Mouse (Mus musculus) neural tube, embryonic 15.5 days (tissue): ENCODE measurements around the gene Mrpl58. TPM values are rescaled to one million over a fixed set of nuclear protein-coding genes. Genes with fewer than 3 reads are reported as not detected.

Experiments
- ATAC-seq: fragments of 200-750 bp; cut with Nextera tagmentation; 2 replicates; pipeline ENCODE4 v1.8.0; 2017; ENCODE audit warnings: mild to moderate bottlenecking, moderate TSS enrichment, moderate library complexity; ENCODE audit not compliant: low FRiP score
- H3K27ac ChIP-seq: fragments of 300-500 bp; sonication (generic); replicated peaks from 2 replicates; pipeline ENCODE4 v1.5.1; 2015; ENCODE audit warnings: mild to moderate bottlenecking, inconsistent platforms
- H3K27me3 ChIP-seq: fragments of 300-500 bp; sonication (generic); replicated peaks from 2 replicates; pipeline ENCODE4 v1.6.1; 2015; ENCODE audit warnings: inconsistent platforms
- H3K36me3 ChIP-seq: fragments of 300-500 bp; sonication (generic); 2 replicates; pipeline ENCODE4 v1.6.1; 2015; ENCODE audit warnings: inconsistent platforms
- H3K4me1 ChIP-seq: fragments of 300-500 bp; sonication (generic); 2 replicates; pipeline ENCODE4 v1.6.1; 2015; ENCODE audit warnings: inconsistent platforms
- H3K4me2 ChIP-seq: fragments of 300-500 bp; sonication (generic); 2 replicates; pipeline ENCODE4 v1.6.1; 2015; ENCODE audit warnings: inconsistent platforms, mild to moderate bottlenecking, moderate library complexity
- H3K4me3 ChIP-seq: fragments of 300-500 bp; sonication (generic); replicated peaks from 2 replicates; pipeline ENCODE4 v1.5.1; 2015; ENCODE audit warnings: mild to moderate bottlenecking, inconsistent platforms
- H3K9ac ChIP-seq: fragments of 300-500 bp; sonication (generic); replicated peaks from 2 replicates; pipeline ENCODE4 v1.6.1; 2015; ENCODE audit warnings: mild to moderate bottlenecking, inconsistent platforms
- H3K9me3 ChIP-seq: fragments of 300-500 bp; sonication (generic); replicated peaks from 2 replicates; pipeline ENCODE4 v1.6.1; 2016; ENCODE audit warnings: inconsistent platforms
- WGBS: fragments of 180-500 bp; shearing (Covaris S2); methylation state at CpG from one replicate; pipeline ENCODE4 v1.1.7; 2015; ENCODE audit warnings: mixed read lengths; 5-methylcytosine and 5-hydroxymethylcytosine counted together
- polyA plus RNA-seq: library from polyadenylated mRNA; unstranded; fragments of >200 nt; fragmentation: Nextera tagmentation; extraction: Ambion mirVana; gene quantifications from 2 replicates; pipeline ENCODE4 v1.2.1, GENCODE M21; 2015

Mrpl58 gene
- polyA plus RNA-seq, 1 experiment from 2014 or later: 175 TPM

DNA sequence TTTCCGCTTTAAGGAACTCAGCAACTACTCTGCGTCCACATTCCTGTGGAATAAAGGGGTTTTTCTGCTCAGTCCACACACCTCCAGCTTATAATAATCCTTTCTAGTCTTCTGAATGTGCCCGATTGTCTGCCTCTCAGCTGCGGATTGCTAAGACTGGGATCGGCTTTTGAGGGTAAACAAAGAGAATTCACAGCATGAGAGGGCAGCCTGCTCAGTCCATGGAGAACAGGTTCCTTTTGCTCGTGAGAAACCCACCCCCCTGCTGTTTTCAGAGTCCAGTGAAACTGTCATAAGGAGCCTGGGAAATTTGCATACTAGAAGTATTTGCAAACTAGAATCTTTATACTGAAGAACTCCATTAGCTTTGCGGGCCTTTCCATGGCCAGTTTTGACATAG is 6.0 kb downstream of the Mrpl58 start:
- Histone ChIP-seq H3K4me2 (no peak overlapping the region), H3K9ac (no peak overlapping the region), H3K4me1 (peaks cover 50% of the 10 kb centered on the region), H3K27me3 (no peaks in the 10 kb centered on the region), H3K9me3 (no peaks in the 10 kb centered on the region), H3K36me3 (peaks cover 29% of the 10 kb centered on the region), H3K27ac (peak overlapping the region; percentile 37; the same call in 1 of the 2 replicates), H3K4me3 (no peak overlapping the region)
- 30% methylated on average over 7 of the region's 7 CpGs for WGBS
- no peak for ATAC-seq

DNA sequence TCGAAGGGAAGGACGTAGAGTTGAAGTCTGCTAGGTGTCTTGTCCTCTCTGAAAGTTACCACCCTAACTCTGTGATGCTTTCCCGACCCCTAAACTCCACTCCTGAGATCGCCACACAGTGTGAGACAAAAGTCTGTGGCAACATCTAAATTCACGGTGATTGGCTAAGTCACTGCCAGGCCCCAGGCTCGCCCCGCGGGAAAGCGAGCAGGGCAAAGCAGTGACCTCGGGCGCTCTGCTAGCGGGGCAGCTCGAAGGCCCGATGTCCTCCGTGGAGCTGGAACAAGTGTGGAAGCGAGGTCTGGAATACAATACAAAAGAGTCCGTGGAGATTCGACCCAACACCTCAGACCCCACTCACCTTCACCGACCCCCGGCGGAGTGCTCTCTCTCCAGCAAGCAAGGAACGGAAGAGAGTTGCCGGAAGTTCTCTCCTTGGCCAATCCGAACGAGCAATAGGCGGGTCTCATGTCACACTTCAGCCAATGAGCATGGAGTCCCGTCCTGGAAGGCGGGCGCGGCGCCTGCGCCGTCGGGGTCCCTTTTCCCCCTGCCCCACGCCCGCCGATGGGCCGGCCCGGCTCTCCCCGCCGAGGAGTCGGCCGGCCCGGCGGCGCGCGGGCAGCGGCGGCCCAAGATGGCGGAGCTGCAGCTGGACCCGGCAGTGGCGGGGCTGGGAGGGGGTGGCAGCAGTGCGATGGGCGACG is 16.1 kb downstream of the Mrpl58 start, which contains the start of the genes Atp5h and Kctd2:
Gene Atp5h (minus strand): TSS at position 432 of the 707 bp plus-strand sequence.
Gene Kctd2 (plus strand): TSS at position 598 of the 707 bp plus-strand sequence.
- peaks cover 34% of the 10 kb centered on the region for H3K36me3 ChIP-seq

DNA sequence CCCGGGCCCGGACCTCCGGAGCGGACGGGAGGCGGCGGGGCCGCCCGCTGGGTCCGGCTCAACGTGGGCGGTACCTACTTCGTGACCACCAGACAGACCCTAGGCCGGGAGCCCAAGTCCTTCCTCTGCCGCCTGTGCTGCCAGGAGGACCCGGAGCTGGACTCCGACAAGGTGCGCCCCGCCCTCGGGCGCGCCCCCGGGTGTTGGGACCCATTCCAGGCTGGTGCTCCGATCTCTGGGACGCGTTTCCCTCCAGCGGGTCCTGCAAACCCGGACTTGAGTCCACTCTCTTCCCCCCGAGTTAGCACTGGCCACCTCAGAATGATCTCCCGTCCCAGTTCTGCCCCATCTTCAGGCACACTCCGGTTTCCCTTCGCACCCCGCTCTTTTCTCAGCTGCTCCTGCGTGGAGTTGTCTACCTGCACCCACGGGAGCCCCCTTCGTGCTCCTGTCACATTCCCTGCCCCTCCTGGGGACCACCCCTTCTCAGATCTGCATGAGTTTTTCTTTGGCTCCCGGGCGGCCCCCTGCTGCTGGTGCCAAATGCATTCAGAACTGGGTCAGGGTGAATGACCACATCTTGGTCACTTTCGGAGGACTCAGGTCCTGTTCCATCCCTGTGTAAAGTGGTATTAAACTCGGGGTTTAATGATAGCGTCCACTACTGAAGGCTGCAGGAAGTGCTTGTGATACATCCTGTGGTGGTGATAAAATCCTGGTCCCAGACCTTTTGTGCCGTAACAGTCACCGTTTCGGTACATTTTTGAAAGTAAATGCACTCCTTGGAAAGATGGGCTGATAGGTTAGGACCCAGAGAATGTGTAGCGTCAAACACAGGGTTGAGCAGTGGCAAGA is 17.0 kb downstream of the Mrpl58 start:
- H3K27ac ChIP-seq: peak overlapping the region; percentile 91
- peak overlapping the region; percentile 88 for H3K4me2 ChIP-seq
- peak overlapping the region; percentile 94 for H3K9ac ChIP-seq
- ATAC-seq: peak; percentile 65
- peak overlapping the region; percentile 95 for H3K4me3 ChIP-seq
- no peaks in the 10 kb centered on the region for H3K27me3 ChIP-seq
- no peaks in the 10 kb centered on the region for H3K9me3 ChIP-seq
- WGBS: 2% methylated on average over 43 of the region's 45 CpGs
- H3K36me3 ChIP-seq: peaks cover 33% of the 10 kb centered on the region
- peaks cover 48% of the 10 kb centered on the region for H3K4me1 ChIP-seq

More for the DNA sequence above, 16.1 kb downstream of the Mrpl58 start, which contains the start of the genes Atp5h and Kctd2:
- Histone ChIP-seq H3K9me3 (no peaks in the 10 kb centered on the region), H3K4me1 (peaks cover 42% of the 10 kb centered on the region), H3K27me3 (no peaks in the 10 kb centered on the region), H3K4me3 (peak within 1 kb of the TSS; percentile 95), H3K9ac (peak within 1 kb of the TSS; percentile 94), H3K27ac (peak within 1 kb of the TSS; percentile 91), H3K4me2 (peak within 1 kb of the TSS; percentile 88)
- ATAC-seq: peak; percentile 97
- WGBS: under 1% methylated on average over 52 of the region's 56 CpGs

DNA sequence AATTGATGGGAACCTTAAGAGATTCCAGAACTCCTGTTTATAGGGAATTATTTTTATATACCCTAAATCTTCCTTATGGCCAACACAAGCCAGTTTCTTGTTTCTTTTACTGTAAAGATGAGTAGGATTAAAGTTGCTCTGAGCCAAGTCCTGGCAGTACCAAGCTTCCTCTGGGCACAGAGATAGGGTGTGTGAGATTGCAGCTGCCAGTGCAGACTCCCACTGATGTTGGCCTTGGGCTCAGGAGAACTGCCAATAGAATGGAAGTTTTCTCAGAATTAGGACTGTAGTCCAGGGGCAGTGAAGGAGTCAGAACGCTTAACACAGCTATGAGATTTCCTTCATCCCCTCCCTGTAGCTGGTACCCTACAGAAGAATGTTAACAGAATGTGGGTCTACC is 17.8 kb downstream of the Mrpl58 start:
- no peak overlapping the region for H3K27ac ChIP-seq
- peaks cover 48% of the 10 kb centered on the region for H3K4me1 ChIP-seq
- no peaks in the 10 kb centered on the region for H3K9me3 ChIP-seq
- H3K36me3 ChIP-seq: peaks cover 29% of the 10 kb centered on the region
- 62% methylated on average over 1 of the region's 1 CpGs for WGBS
- H3K27me3 ChIP-seq: no peaks in the 10 kb centered on the region
- peak overlapping the region; percentile 95 for H3K4me3 ChIP-seq
- H3K4me2 ChIP-seq: peak overlapping the region; percentile 88
- H3K9ac ChIP-seq: peak overlapping the region; percentile 94; the same call in 1 of the 2 replicates
- ATAC-seq: no peak

DNA sequence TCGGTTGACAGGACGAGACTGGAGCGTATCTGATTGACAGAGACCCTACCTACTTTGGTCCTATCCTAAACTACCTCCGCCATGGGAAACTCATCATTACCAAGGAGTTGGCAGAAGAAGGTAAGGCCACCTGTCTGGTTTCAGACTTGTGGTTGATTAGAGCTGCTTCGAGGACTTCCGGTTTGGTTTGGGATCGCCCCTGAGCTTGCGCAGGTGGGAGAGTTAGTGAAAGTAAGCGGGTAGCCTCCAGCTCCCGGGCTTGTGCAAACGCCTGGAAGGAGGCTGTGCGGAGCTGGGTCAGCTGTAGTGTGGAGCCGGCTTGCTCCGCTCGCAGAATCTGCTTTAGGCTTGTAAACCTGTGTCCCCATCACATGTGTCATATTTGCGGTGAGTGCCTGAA is 18.4 kb downstream of the Mrpl58 start:
- no peak for ATAC-seq

DNA sequence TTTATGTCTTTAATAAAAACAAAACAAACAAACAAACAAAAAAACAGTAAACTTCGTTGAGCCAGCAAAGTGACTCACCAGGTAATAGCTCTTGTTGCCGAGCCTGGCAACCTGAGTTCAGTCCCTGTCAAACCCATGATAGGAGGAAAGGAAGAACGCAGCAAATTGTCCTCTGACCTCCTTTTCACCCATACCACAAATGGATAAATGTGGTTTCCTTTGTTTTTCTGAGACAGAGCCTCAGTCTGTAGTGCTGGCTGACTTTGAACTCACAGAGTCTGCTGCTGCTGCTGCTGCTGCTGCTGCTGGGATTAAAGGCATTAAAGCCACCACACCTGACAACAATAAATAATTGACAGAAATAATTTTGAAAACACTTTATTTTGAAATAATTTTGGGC is 19.5 kb downstream of the Mrpl58 start:
- Histone ChIP-seq H3K4me3 (no peak overlapping the region), H3K36me3 (peaks cover 26% of the 10 kb centered on the region), H3K27me3 (no peaks in the 10 kb centered on the region), H3K27ac (no peak overlapping the region), H3K9me3 (no peaks in the 10 kb centered on the region), H3K4me1 (peaks cover 47% of the 10 kb centered on the region), H3K9ac (no peak overlapping the region), H3K4me2 (no peak overlapping the region)
- 84% methylated on average over 3 of the region's 3 CpGs for WGBS
- no peak for ATAC-seq

More for the DNA sequence above, 18.4 kb downstream of the Mrpl58 start:
- Histone ChIP-seq H3K27me3 (no peaks in the 10 kb centered on the region), H3K27ac (no peak overlapping the region), H3K9ac (no peak overlapping the region), H3K9me3 (no peaks in the 10 kb centered on the region), H3K36me3 (peaks cover 28% of the 10 kb centered on the region), H3K4me2 (no peak overlapping the region), H3K4me1 (peaks cover 47% of the 10 kb centered on the region), H3K4me3 (no peak overlapping the region)
- 91% methylated on average over 16 of the region's 16 CpGs for WGBS

DNA sequence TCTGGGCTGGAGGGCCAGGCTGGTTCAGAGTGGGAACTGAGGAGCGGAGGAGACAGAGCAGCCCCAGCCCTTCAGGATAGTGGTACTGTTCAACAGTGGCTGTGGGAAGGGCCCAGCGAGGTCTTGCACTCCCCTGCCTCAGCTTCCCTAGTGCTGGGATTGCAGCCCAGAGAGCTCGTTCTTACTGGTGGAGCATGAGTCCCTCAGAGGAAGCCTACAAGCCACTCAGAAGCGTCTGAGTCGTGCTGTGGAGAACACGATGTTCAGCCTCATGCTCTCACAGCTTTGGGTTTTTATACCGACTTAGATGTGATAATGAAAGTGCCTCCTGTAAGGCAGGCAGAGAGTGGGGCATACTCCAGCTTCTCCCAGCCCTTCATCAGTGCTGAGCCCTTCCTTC is 21.1 kb downstream of the Mrpl58 start:
- Histone ChIP-seq H3K9me3 (no peaks in the 10 kb centered on the region), H3K4me2 (no peak overlapping the region), H3K27ac (no peak overlapping the region), H3K4me1 (peaks cover 36% of the 10 kb centered on the region), H3K9ac (0 out of 2 replicates have a peak overlapping the region, but pooled peaks have one; percentile 3), H3K27me3 (no peaks in the 10 kb centered on the region), H3K36me3 (peaks cover 34% of the 10 kb centered on the region), H3K4me3 (no peak overlapping the region)
- ATAC-seq: no peak
- 85% methylated on average over 7 of the region's 7 CpGs for WGBS

DNA sequence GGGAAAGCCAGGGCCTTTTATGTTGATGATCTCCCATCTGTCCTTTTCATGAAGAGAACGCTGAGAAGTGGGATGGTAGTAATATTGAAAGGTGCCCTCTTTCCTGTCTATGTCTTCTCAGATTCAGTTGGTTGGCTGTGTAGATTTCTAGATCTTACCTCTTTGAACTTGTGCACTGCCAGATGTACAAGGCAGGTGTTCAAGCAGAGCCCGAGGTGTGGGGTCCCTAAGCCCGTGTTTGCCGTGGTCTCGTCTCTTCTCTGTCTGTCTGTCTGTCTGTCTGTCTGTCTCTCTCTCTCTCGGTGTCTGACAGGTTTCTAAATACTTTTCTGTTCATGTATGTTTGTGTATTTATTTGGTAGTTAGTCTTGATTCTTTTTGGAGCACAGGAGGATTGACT is 22.1 kb downstream of the Mrpl58 start:
- 78% methylated on average over 6 of the region's 6 CpGs for WGBS
- H3K27ac ChIP-seq: no peak overlapping the region
- H3K36me3 ChIP-seq: peaks cover 44% of the 10 kb centered on the region
- 0 out of 2 replicates have a peak overlapping the region, but pooled peaks have one; percentile 10 for H3K9ac ChIP-seq
- H3K4me1 ChIP-seq: peaks cover 35% of the 10 kb centered on the region
- H3K27me3 ChIP-seq: no peaks in the 10 kb centered on the region
- no peak overlapping the region for H3K4me2 ChIP-seq
- no peaks in the 10 kb centered on the region for H3K9me3 ChIP-seq
- ATAC-seq: no peak
- H3K4me3 ChIP-seq: no peak overlapping the region

DNA sequence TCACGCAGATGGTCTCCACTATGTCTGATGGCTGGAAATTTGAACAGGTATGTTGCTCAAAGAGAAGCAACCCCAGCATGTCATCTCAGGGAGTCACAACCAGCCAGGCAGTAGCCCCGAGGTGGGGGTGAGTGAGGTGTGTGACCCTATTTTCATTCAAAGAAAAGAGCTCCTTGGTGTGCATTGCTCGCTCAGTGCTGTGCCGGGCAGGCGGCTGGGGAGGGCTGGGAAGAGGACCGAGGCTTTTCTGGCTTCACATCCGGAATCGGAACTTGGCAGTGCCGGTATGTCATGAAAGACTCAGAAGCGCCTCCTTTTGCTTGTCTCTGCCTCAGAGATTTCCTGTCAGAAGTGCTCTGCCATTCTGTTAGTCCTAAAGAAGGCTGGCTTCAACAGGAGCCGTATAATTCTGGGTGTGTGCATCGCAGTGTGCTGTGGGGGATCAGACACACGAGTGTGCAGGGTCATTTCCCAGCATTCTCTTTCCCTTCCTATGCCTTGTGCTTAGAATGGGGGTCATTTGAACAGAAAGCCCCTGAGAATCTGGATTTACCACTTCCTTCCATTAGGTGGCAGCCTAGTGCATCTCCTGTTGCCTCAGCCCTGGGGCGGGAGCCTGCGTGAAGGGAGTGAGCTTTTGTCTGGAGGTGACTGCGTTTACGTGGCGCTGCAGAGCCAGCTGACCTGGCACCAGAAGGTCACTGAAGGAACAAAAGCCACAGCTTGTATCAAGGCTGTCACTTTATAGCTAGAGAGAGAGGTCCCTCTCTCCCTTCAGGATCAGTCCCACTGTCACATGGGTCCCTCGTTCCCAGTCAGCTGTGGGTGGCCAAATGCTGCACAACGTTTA is 24.2 kb downstream of the Mrpl58 start:
- 0 out of 2 replicates have a peak overlapping the region, but pooled peaks have one; percentile 8 for H3K4me3 ChIP-seq
- ATAC-seq: peak; percentile 68
- peak overlapping the region; percentile 63 for H3K27ac ChIP-seq
- peaks cover 20% of the 10 kb centered on the region for H3K4me1 ChIP-seq
- peaks cover 64% of the 10 kb centered on the region for H3K36me3 ChIP-seq
- H3K4me2 ChIP-seq: peak overlapping the region; percentile 41
- no peaks in the 10 kb centered on the region for H3K27me3 ChIP-seq
- H3K9me3 ChIP-seq: no peaks in the 10 kb centered on the region
- 36% methylated on average over 20 of the region's 20 CpGs for WGBS
- H3K9ac ChIP-seq: 0 out of 2 replicates have a peak overlapping the region, but pooled peaks have one; percentile 31

DNA sequence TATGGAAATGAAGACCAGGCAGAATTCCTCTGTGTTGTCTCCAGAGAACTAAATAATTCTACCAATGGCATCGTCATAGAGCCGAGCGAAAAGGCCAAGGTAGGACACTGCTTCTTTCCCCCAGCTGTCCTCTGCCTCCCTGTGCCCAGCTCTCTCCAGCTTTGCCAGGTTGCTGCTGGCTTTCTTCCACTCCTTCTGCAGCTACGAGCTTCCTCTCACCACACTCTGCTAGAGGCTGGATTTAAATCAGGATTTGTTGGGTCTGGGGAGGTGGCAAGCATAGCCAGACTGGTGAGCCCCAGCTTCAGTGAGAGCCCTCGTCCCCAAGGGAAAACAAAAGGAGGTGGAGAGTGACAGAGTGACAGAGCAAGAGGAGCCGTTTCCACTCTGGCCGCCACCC is 25.8 kb downstream of the Mrpl58 start:
- Histone ChIP-seq H3K27me3 (no peaks in the 10 kb centered on the region), H3K9me3 (no peaks in the 10 kb centered on the region), H3K9ac (no peak overlapping the region), H3K36me3 (peaks cover 63% of the 10 kb centered on the region), H3K4me2 (no peak overlapping the region), H3K4me3 (no peak overlapping the region), H3K27ac (no peak overlapping the region), H3K4me1 (peaks cover 20% of the 10 kb centered on the region)
- whole genome bisulfite sequencing: 88% methylated on average over 7 of the region's 7 CpGs
- ATAC-seq: no peak

DNA sequence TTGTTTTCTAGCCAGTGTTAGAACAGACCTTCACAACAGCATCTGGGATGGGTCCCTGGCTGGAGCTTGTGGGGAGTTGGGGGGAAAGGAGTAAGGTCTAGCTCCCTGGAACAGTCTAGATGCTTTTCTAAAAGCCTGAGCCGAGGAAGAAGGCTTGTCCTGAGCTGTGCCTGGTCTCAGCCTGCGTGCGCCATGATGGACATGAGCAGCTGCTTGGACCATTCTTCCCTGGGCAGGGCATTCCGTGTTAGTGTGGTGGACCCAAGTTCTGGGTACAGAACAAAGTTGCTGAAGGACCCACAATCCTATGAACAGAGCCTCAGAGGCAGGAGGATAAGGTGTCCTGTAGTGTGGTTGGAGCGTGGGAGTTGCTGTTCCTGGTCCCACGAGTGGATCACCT is 27.0 kb downstream of the Mrpl58 start:
- Histone ChIP-seq H3K9ac (no peak overlapping the region), H3K27ac (no peak overlapping the region), H3K4me3 (no peak overlapping the region), H3K9me3 (no peaks in the 10 kb centered on the region), H3K36me3 (peaks cover 53% of the 10 kb centered on the region), H3K4me2 (no peak overlapping the region), H3K27me3 (no peaks in the 10 kb centered on the region; the same call in 1 of the 2 replicates), H3K4me1 (peaks cover 14% of the 10 kb centered on the region)
- WGBS: 96% methylated on average over 6 of the region's 6 CpGs
- ATAC-seq: no peak
